Mouse (Mus musculus) MEL (cell line): ENCODE data around the gene Rasgrp3. TPM values are rescaled to one million over a fixed set of nuclear protein-coding genes. Genes with fewer than 3 reads are reported as not detected.

Experiments
- DNase-seq: peaks from one replicate; pipeline ENCODE4 v3.0.0; 2011; ENCODE audit warnings: low read depth, low spot score
- H3K27ac ChIP-seq: 2 replicates; pipeline ENCODE4 v1.5.1; 2012; ENCODE audit warnings: low read depth, mild to moderate bottlenecking, control low read depth, low read length, moderate library complexity; ENCODE audit not compliant: control insufficient read depth
- H3K27me3 ChIP-seq, 2 experiments: fragments of 150-350 bp in 1 of 2; sonication (generic) in 1 of 2; 2 replicates each; pipeline ENCODE4 v1.6.1; 2012; ENCODE audit warnings: low read length in 2 of 2, mild to moderate bottlenecking in 2 of 2, improper control_type of control experiment in 1 of 2, moderate library complexity in 1 of 2; ENCODE audit not compliant: insufficient read depth in 2 of 2, control insufficient read depth in 1 of 2
- H3K36me3 ChIP-seq, 2 experiments: 2 replicates each; pipeline ENCODE4 v1.6.1; 2012 to 2014; ENCODE audit warnings: low read length in 2 of 2, improper control_type of control experiment in 1 of 2, inconsistent platforms in 1 of 2, mild to moderate bottlenecking in 1 of 2; ENCODE audit not compliant: insufficient read depth in 2 of 2, control insufficient read depth in 1 of 2
- H3K4me1 ChIP-seq, 2 experiments: fragments of 150-350 bp in 1 of 2; sonication (generic) in 1 of 2; 2 replicates each; pipeline ENCODE4 v1.6.1; 2012; ENCODE audit warnings: low read length in 2 of 2, improper control_type of control experiment in 1 of 2, mild to moderate bottlenecking in 1 of 2; ENCODE audit not compliant: insufficient read depth in 2 of 2, control insufficient read depth in 1 of 2
- H3K4me3 ChIP-seq, 2 experiments: fragments of 150-350 bp in 1 of 2; sonication (generic) in 1 of 2; 2 replicates each; pipeline ENCODE4 v1.5.1; 2012; ENCODE audit warnings: low read depth in 2 of 2, low read length in 2 of 2, mild to moderate bottlenecking in 2 of 2, moderate library complexity in 2 of 2, control low read depth in 1 of 2, improper control_type of control experiment in 1 of 2; ENCODE audit not compliant: control insufficient read depth in 1 of 2, insufficient read depth in 1 of 2
- H3K79me2 ChIP-seq: 2 replicates; pipeline ENCODE4 v1.6.1; 2012; ENCODE audit warnings: mild to moderate bottlenecking, low read length, moderate library complexity; ENCODE audit not compliant: control insufficient read depth, poor library complexity, insufficient read depth
- H3K9ac ChIP-seq: 2 replicates; pipeline ENCODE4 v1.6.1; 2012; ENCODE audit warnings: low read depth, mild to moderate bottlenecking, control low read depth, low read length, moderate library complexity; ENCODE audit not compliant: control insufficient read depth, poor library complexity, severe bottlenecking
- H3K9me3 ChIP-seq: fragments of 150-350 bp; sonication (generic); replicated peaks from 2 replicates; pipeline ENCODE4 v1.6.1; 2012; ENCODE audit warnings: mild to moderate bottlenecking, low read length, improper control_type of control experiment, moderate library complexity; ENCODE audit not compliant: insufficient read depth
- ELF1 ChIP-seq: IDR thresholded peaks from 2 replicates; pipeline ENCODE4 v1.6.1; 2014; ENCODE audit warnings: low read depth, mild to moderate bottlenecking, inconsistent platforms, low read length, improper control_type of control experiment, moderate library complexity
- KAT2A ChIP-seq: conservative IDR thresholded peaks from 2 replicates; pipeline ENCODE4 v1.6.1; 2012; ENCODE audit warnings: low read depth, low read length, improper control_type of control experiment, inconsistent platforms
- MAX ChIP-seq: IDR thresholded peaks from 2 replicates; pipeline ENCODE4 v1.6.1; 2011; ENCODE audit warnings: low read length, improper control_type of control experiment
- MAZ ChIP-seq: IDR thresholded peaks from 2 replicates; pipeline ENCODE4 v1.6.1; 2012; ENCODE audit warnings: low read depth, mild to moderate bottlenecking, inconsistent platforms, low read length, improper control_type of control experiment
- MEF2A ChIP-seq: IDR thresholded peaks from 2 replicates; pipeline ENCODE4 v1.6.1; 2014; ENCODE audit warnings: low read depth, mild to moderate bottlenecking, inconsistent platforms, low read length, improper control_type of control experiment; ENCODE audit not compliant: poor library complexity, insufficient replicate concordance, severe bottlenecking; ENCODE audit errors: extremely low read depth
- POLR2AphosphoS5 ChIP-seq: IDR thresholded peaks from 2 replicates; pipeline ENCODE4 v1.6.1; 2012; ENCODE audit warnings: low read depth, borderline replicate concordance, mild to moderate bottlenecking, inconsistent platforms, low read length, moderate library complexity, mixed read lengths
- SIN3A ChIP-seq: IDR thresholded peaks from 2 replicates; pipeline ENCODE4 v1.6.1; 2012; ENCODE audit warnings: low read length, improper control_type of control experiment, inconsistent platforms
- UBTF ChIP-seq: IDR thresholded peaks from 2 replicates; pipeline ENCODE4 v1.6.1; 2012; ENCODE audit warnings: low read depth, mild to moderate bottlenecking, inconsistent platforms, low read length, improper control_type of control experiment, moderate library complexity, borderline replicate concordance; ENCODE audit not compliant: insufficient read depth
- USF2 ChIP-seq, 2 experiments: IDR thresholded peaks; 2 replicates each; pipeline ENCODE4 v1.6.1; 2011 to 2012; ENCODE audit warnings: improper control_type of control experiment in 2 of 2, low read length in 2 of 2, borderline replicate concordance in 1 of 2, inconsistent platforms in 1 of 2, low read depth in 1 of 2, mild to moderate bottlenecking in 1 of 2; ENCODE audit not compliant: insufficient read depth in 1 of 2
- ZC3H11A ChIP-seq: IDR thresholded peaks from 2 replicates; pipeline ENCODE4 v1.6.1; 2012; ENCODE audit warnings: low read depth, mild to moderate bottlenecking, inconsistent platforms, low read length, improper control_type of control experiment
- ZKSCAN1 ChIP-seq: IDR thresholded peaks from 2 replicates; pipeline ENCODE4 v1.6.1; 2012; ENCODE audit warnings: low read depth, mild to moderate bottlenecking, inconsistent platforms, low read length, improper control_type of control experiment, moderate library complexity
- polyA plus RNA-seq, 2 experiments: library from polyadenylated mRNA; stranded (reverse) in 1 of 2; unstranded in 1 of 2; fragments of >175 nt in 1 of 2; fragments of >200 nt in 1 of 2; gene quantifications; 2 replicates each; pipeline versions ENCODE4 v1.2.1 to v1.2.4; 2012; ENCODE audit warnings: low replicate concordance in 2 of 2, low read depth in 1 of 2; ENCODE audit not compliant: insufficient read length in 2 of 2, insufficient read depth in 1 of 2, missing spikeins in 1 of 2
- total RNA-seq: library from RNA; depleted of rRNA; stranded (reverse); fragments of 300-350 nt; gene quantifications from 2 replicates; pipeline ENCODE4 v1.2.3, GENCODE M21; 2012

The Rasgrp3 gene
- total and polyA plus RNA-seq, 3 experiments: not detected

DNA sequence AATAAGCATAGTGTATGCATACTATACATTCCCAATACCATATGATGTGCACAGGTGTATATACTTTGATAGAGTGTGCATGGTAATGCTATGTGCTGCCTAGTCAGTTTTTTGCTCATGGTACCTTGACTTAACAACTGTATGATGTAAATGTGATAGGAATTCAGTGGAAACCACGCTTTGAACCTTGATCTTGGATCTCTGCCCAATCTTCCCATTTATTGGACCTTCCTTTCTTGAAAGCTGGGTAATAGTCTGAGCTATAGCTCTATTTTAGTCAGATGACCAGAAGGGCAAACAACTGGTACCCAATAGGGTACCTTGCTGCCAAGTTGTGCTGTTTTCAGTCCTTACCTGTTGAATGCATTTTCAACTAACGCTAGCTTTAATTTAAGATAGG, 31.8 kb downstream of the Rasgrp3 start:
- Histone ChIP-seq H3K36me3 (no peaks in the 10 kb centered on the region), H3K79me2 (no peaks in the 10 kb centered on the region), H3K9ac (no peak overlapping the region), H3K27me3 (no peaks in the 10 kb centered on the region), H3K4me3 (no peak overlapping the region), H3K27ac (no peak overlapping the region), H3K4me1 (no peaks in the 10 kb centered on the region), H3K9me3 (no peaks in the 10 kb centered on the region)
- DNase-seq: no peak
- TF ChIP-seq MEF2A: no peak
- no peak for TF ChIP-seq ZC3H11A
- TF ChIP-seq MAZ: no peak
- TF ChIP-seq ELF1: no peak
- no peak for TF ChIP-seq ZKSCAN1

DNA sequence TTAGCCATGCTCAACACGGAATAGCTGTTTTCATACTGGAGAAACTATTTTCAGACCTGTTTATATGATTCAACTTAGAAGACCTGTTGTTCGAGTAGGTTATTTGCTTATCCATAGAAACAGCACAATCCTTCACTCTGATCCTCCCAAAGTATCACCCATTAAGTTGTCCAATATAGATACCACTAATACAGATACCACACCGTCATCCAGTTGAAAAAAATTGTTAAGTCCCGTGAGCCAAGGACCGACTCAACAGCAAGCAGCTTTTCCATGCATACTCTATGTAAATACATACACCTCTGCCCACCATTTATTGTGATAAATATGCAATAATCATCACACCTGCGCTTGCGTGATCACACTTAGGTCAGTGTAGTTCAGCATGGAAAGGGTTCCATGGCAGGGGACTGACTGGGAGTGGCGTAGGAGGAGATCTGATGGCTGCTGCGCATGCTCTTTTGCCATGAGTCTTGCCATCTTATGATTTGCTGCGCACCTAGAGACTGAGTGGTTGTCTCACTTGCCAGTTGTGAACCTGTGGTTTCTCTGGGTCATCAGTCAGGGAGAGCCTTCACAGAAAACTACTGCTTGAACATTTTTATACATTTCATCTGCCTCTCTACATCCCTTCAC, 32.9 kb downstream of the Rasgrp3 start:
- Histone ChIP-seq H3K9me3 (no peaks in the 10 kb centered on the region), H3K4me3 (no peak overlapping the region), H3K27me3 (no peaks in the 10 kb centered on the region)
- no peak for DNase-seq
- TF ChIP-seq POLR2AphosphoS5 (no peak), KAT2A (no peak), SIN3A (no peak), MAX (no peak), UBTF (no peak), USF2 (IDR thresholded peaks at IDR 0.05; ENCODE audit: borderline replicate concordance in 1 of 2, insufficient read depth in 1 of 2, low read depth in 1 of 2, low read length in 2 of 2) (no peak)
- TF ChIP-seq, all 39 proteins: peak for 0
- Histone ChIP-seq H3K27ac (no peak overlapping the region), H3K79me2 (no peaks in the 10 kb centered on the region), H3K9ac (no peak overlapping the region), H3K4me1 (no peaks in the 10 kb centered on the region), H3K36me3 (no peaks in the 10 kb centered on the region)

DNA sequence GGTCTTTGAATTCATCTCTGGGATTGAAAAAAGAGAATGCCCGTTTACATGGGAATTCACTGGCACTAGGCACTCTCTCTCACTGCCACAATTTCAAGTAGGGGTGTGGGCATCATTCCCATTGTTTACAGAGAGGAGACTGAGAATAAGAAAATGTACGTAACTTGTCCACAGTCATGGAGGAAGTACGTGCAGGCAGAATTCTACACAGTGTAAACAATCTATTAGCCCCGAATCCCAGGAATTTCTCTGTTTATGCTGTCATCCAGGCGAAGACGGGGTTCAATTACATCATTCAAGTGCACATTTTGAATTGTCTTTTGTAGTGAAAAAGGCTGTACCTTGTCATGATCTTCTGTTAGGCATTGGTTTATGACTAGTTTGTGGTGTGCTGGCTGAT, 34.6 kb downstream of the Rasgrp3 start:
- H3K4me3 ChIP-seq: no peak overlapping the region
- no peak overlapping the region for H3K27ac ChIP-seq
- H3K9me3 ChIP-seq: no peaks in the 10 kb centered on the region
- no peaks in the 10 kb centered on the region for H3K36me3 ChIP-seq
- H3K4me1 ChIP-seq: no peaks in the 10 kb centered on the region
- TF ChIP-seq USF2 (IDR thresholded peaks at IDR 0.05; ENCODE audit: borderline replicate concordance in 1 of 2, insufficient read depth in 1 of 2, low read depth in 1 of 2, low read length in 2 of 2) (no peak), MEF2A (no peak)
- no peak for DNase-seq
- H3K79me2 ChIP-seq: no peaks in the 10 kb centered on the region
- no peak overlapping the region for H3K9ac ChIP-seq
- H3K27me3 ChIP-seq: no peaks in the 10 kb centered on the region
